Mouse (Mus musculus) cortical plate, adult 2 months (tissue): ENCODE results near the gene Drg1.

Experiments
- CTCF ChIP-seq: fragments of 200-500 bp; IDR thresholded peaks from 2 replicates; pipeline ENCODE4 v1.5.1; 2011; ENCODE audit warnings: mild to moderate bottlenecking, control low read depth, low read length; ENCODE audit not compliant: insufficient read depth; ENCODE audit errors: extremely low read depth
- POLR2A ChIP-seq: fragments of 200-500 bp; IDR thresholded peaks from 2 replicates; pipeline ENCODE4 v1.6.1; 2011; ENCODE audit warnings: mild to moderate bottlenecking, low read length, control low read depth; ENCODE audit not compliant: insufficient read depth; ENCODE audit errors: extremely low read depth

DNA sequence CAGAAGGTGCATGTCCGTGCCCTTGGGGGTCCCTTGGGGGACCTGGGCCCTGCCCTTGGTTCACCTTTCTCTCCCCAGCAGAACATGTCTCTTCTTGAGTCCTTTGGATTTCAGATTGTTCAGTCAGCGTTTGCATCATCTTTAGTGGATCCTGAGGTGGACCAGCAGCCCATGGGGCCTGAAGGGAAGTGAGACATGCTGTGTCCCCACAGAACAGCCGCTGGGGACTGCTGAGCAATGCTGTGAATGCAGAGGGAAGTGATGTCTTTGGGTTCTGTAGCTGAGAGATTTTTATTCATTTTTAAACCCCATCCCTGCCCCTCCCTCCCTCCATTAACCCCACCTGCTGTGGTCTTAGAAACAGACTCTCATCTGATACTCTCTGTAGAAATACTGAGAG lies 41.7 kb upstream of the Drg1 start:
- TF ChIP-seq CTCF (no peak), POLR2A (no peak)
